Mouse (Mus musculus): Measurements from ENCODE around the gene Gm3285.

Gene Gm3285

GRCm38 (mm10) chr10:77861675-77862074 lies at the start of gene Gm3285:
Gm3285 (plus strand) TSS chr10:77861975.
- no peak for DNase-seq (ENCODE audit: low read depth)

GRCm38 (mm10) chr10:77814382-77814781 lies 47.4 kb upstream of the Gm3285 start, which contains the start of gene Gm2696:
Gm2696 (plus strand) TSS chr10:77814682.
- DNase-seq (ENCODE audit: low read depth), result no peak

DNA sequence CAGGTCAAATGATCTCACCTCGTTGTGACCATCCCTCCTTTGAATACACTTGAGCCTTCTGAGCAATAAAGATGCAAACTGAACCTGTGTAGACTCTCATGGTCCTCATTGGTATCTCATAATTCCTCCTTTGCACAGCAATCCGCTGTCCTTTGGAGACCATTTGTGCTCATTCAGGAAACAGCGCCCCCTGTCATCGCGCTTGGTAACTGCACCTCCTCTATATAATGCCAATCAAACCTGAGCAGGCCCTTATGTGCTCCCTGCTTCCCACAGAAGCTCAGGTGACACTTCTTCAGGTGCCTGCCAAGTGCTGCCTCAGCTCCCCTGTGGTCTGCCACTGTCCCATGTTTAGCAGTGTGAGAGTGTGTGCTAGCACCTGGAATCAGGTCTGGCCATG lies 46.3 kb upstream of the Gm3285 start:
- peak; percentile 7 for DNase-seq (ENCODE audit: low read depth)

DNA sequence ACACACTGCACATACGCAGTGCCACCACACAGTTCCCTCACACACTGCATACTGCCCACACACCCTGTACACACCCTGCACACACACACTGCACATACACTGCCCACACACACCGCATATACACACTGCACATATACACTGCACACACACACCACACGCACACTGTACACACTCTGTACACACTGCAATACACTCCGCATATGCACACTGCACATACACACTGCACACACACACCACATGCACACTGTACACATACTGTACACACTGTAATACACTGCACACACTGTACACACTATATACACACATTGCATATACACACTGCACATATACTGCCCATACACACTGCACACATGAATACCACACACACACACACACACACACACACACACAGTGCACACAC lies 43.3 kb upstream of the Gm3285 start:
- DNase-seq (ENCODE audit: low read depth), result no peak

DNA sequence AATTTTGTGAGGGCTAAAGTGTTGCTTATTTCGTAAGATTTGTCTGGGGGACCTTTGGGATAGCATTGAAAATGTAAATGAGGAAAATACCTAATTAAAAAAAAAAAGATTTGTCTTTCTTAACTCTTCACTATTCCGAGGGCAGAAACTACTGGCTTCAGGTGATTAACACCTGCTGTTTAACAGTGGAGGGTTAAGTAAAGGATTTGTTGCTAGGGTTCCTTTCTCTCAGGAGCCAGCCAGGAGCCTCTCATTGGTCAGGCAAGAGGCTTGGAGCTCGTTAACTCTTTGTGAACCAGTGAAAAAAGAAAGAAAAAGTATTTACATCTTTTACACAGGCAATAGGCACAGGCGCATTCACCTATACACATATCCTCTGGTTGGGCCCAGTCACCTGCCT lies 42.6 kb upstream of the Gm3285 start:
- DNase-seq (ENCODE audit: low read depth), result no peak

- DNase-seq (ENCODE audit: low read depth), result no peak
Measured at GRCm38 (mm10) chr10:77826951-77827350, 34.8 kb upstream of the Gm3285 start, which contains the start of gene Krtap10-4. Krtap10-4 (minus strand) TSS chr10:77827095.

GRCm38 (mm10) chr10:77835647-77836046 lies 26.1 kb upstream of the Gm3285 start, which contains the start of gene Krtap10-10:
Krtap10-10 (plus strand) TSS chr10:77835947.
- no peak for DNase-seq (ENCODE audit: low read depth)

DNA sequence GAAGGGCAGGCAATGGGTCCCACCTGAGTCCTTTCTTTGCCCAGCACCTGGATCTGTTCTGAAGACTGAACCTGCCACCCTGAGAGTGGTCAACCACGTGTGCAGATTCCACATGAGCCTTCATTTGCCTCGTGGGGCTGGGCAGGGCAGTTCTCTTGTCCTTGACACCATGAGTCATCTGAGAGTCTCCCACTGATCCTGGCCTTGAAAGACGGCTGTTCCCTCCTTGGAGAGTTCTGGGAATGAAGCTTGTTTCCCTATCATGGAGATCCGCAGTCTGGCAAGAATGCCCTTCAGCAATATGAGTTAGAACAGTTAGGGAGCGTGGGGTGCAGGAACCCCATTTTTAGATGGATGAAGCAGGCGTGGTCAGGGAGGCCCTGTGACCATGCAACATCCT lies 22.8 kb upstream of the Gm3285 start:
- no peak for DNase-seq (ENCODE audit: low read depth)

DNA sequence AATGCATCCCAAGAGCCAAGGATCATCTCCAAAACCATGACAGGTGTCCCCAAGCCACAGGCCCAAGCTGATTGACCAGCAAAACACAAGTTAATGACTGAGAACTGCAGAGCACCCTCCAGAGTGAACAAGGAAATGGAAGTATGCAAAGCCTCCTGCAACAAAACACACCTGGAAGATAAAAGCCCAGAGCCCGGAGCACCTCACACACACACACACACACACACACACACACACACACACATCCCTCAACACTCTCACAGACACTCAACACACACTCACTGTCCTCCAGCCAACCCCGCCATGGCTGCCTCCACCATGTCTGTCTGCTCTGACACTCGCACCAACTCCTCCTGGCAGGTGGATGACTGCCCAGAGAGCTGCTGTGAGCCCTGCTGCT lies 15.3 kb upstream of the Gm3285 start, which contains the start of gene Gm36176:
TSS of gene Gm36176 (plus strand) at position 301 of the 400 bp plus-strand sequence.
- no peak for DNase-seq (ENCODE audit: low read depth)

DNA sequence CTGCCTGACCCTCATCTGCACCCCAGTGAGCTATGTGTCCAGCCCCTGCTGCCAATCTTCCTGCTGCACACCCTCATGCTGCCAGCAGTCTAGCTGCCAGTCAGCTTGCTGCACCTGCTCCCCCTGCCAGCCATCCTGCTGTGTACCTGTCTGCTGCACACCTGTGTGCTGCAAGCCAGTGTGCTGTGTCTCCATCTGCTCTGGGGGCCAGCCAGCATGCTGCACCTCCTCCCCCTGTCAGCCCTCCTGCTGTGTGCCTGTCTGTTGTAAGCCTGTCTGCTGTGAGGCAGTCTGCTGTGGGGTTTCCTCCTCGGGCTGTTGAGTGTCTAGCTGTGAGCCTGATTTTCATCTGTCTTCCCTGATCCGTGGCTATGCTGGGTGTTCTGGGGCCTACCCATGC lies 14.8 kb upstream of the Gm3285 start:
- no peak for DNase-seq (ENCODE audit: low read depth)

GRCm38 (mm10) chr10:77847538-77847937 lies 14.2 kb upstream of the Gm3285 start:
- no peak for DNase-seq (ENCODE audit: low read depth)

DNA sequence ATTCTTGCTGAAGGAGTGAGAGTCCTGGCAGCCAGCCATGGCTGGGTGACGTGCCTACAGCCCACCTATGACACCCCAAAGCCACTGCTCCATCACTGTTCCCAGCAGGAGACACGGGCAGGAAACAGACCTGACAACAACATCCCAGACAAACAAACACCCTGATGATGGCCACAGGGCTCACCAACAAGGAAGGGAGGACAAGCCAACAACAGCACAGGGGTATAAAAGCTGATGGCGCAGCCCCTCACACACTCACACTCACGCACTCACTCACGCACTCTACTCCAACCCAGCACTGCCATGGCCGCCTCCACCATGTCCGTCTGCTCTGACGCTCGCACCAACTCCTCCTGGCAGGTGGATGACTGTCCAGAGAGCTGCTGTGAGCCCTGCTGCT lies 9.2 kb upstream of the Gm3285 start, which contains the start of gene Gm10318:
TSS of gene Gm10318 (plus strand) at position 301 of the 400 bp plus-strand sequence.
- no peak for DNase-seq (ENCODE audit: low read depth)

- peak; percentile 50 for DNase-seq (ENCODE audit: low read depth)
Measured at GRCm38 (mm10) chr10:77864067-77864761, 2.4 kb downstream of the Gm3285 start.

GRCm38 (mm10) chr10:77864762-77865143 lies 3.0 kb downstream of the Gm3285 start:
- no peak for DNase-seq (ENCODE audit: low read depth)

DNA sequence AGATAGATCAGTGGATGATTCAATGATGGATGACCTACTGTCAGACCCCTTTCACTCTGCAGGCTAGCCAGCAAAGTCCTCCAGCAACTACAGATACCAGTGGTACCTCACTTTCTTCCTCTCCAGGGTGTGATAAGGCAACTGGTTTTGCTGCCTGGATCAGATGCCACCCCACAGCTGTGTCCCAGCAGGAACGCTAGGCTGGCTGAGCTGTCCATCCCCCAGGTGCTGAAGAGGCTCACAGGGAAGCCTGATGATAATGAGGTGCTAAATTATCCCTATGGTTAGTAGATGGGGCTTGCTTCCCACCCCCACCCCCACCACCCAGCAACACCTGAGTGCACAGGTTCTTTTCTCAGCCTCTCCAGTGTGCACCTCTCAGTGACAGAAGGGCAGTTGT lies 5.8 kb downstream of the Gm3285 start:
- no peak for DNase-seq (ENCODE audit: low read depth)

GRCm38 (mm10) chr10:77869651-77870050 lies 7.9 kb downstream of the Gm3285 start:
- DNase-seq (ENCODE audit: low read depth), result no peak

GRCm38 (mm10) chr10:77878985-77879384 lies 17.2 kb downstream of the Gm3285 start:
- no peak for DNase-seq (ENCODE audit: low read depth)

DNA sequence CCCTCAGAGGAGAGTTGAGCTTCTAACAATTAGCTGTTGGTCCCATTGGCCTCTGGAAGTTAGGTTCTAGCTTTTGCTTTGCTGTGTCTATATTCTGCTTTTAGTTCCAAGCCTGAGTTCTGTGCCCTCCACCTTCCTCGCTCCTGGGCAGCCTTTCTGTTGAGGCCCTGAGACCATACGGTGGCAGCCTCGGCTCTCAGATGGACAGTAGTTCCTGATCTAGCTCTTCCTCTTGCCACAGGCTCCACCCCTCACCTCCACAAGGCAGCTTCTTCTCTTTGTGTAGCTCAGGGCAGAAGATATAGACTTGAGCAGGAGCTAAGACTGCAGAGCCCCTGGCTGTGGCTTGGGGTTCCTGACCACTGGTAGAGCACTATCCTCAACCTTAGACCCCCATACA lies 18.5 kb downstream of the Gm3285 start:
- no peak for DNase-seq (ENCODE audit: low read depth)

DNA sequence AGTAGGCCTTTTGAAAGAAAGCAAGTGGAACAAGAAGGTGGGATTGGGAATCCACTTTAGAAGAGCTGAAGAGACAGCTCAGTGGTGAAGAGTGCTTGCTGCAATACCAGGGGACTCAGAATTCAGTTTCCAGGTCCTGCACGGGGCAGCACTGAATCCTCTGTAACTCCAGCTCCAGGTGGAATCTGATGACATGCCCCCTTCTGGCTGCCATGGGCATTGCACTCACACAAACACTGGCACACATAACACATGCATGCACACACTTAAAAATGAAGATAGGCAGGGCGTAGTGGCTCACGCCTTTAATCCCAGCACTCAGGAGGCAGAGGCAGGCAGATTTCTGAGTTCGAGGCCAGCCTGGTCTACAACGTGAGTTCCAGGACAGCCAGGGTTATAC lies 20.8 kb downstream of the Gm3285 start:
- no peak for DNase-seq (ENCODE audit: low read depth)

DNA sequence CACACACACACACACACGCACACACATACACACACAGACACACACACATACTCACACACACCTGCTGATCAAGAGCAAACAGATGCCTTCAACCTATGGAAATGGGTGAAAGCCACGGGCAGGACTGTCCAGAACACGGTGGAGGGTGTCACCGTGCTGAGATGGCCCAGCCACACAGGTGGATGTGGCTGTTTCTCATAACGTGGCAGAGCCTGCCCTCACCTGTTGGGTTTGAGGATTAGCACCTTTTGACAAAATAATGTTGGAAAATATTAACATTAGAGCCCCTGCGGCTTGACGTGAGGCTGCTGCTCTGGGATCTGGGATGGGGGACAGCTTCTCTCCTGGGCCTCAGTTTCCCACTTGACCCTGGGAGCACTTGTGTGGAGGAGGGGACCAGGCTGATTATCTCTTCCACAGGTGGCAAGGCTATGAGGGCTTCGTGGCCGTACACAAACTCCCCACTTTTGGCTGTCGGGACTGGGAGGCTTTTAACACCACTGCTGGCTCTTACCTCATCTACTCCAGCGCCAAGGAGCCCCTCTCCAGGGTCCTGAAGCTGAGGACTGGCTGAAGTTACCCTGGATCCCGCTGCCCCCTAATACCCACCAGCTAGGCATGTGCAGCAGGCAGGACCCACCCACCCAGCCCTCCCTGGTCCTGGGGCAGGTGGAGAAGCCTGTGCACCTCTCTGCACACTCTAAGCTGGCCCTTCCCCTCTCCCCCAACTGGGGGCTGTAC lies 24.4 kb downstream of the Gm3285 start:
- no peak for DNase-seq (ENCODE audit: low read depth)

DNA sequence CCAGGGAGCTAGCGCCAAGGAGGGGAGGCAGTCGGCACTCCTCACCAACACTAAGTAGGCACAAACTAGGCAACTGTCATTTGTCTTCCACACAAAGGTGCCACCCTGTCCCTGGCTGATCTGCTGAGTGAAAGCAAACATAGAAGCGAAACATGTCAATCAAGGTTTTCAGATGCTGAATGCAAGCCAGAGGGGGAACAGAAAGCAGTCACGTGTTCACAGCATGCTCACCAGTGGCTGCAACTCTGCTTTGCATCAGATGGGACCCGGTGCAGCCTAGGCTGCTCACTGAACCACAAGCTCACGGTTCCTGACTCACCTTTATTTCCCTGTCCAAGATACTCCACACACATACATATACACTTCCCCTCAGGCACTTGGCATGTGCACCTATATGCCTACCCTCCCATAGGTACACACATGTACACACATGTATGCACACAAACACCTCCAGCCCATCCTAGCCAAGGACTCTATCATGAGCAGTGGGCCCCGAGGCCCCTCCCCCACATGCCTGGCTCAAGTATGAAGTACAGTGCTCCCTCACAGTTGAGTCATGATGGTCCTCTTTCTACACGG lies 29.3 kb downstream of the Gm3285 start:
- no peak for DNase-seq (ENCODE audit: low read depth)

GRCm38 (mm10) chr10:77895562-77895961 lies 33.8 kb downstream of the Gm3285 start:
- DNase-seq (ENCODE audit: low read depth), result no peak

DNA sequence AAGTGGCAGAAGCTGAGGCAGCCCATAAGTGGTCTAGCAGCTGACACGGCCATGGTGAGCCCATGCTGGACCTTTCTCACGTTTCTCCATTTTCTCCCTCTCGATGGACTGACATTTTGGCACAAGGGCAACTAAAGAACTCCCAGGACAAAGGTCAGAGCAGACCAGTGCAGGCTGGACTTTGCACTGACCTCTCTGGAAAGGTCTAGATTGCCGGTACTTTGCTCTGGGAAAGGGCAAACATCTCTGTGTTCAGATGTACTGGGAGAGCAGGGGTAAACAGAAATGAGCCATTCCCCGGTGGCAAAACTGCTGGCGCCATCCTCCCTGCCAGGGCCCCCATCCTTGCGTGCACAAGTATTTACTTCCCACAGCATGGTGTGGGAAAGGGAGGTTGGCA lies 38.4 kb downstream of the Gm3285 start:
- no peak for DNase-seq (ENCODE audit: low read depth)

Data from c-Kit-positive CD71-positive TER-119-negative erythroid progenitor cells, embryonic 14.5 days (primary cell).